Comparison of ENCODE assay signal across 21 mouse cellular contexts in genomic region chr16:54226149-54226548, GRCm38 (mm10).
A peak's percentile ranks its signal among the peaks of the same experiment; 100 is the strongest.
DNase-seq lines count a peak whose midpoint lies in the region; TF ChIP-seq lines count a peak whose summit lies in the region.
"Had no signal": no experiment of that assay in that cellular context is flagged by ENCODE, and none has a peak within 500 bp of the region (broad histone marks: within the 10 kb centered on the region; RNA-seq: fewer than 3 reads in every experiment).

No protein-coding gene starts in this region.

- H3K4me3 ChIP-seq in C2C12 (ENCODE audit: insufficient read depth, poor library complexity, severe bottlenecking) (no peak overlapping the region), myocyte (no peak overlapping the region)
- H3K4me3 ChIP-seq: embryonic facial prominence, embryonic 10.5 days; embryonic facial prominence, embryonic 12.5 days; erythroblast, embryonic 14.5 days; forebrain, embryonic 10.5 days; forebrain, embryonic 12.5 days had no signal

- TF ChIP-seq CTCF in C2C12 (IDR thresholded peaks at IDR 0.05; ENCODE audit: control insufficient read depth, insufficient read depth, insufficient read length), result no peak

- H3K27me3 ChIP-seq in C2C12 (ENCODE audit: control insufficient read depth, insufficient read depth, insufficient read length) (no peaks in the 10 kb centered on the region), myocyte (ENCODE audit: control insufficient read depth, insufficient read depth, insufficient read length) (no peaks in the 10 kb centered on the region)
- H3K27me3 ChIP-seq: CH12.LX; embryonic facial prominence, embryonic 12.5 days; forebrain, embryonic 12.5 days; Patski had no signal

- H3K79me2 ChIP-seq in C2C12 (ENCODE audit: control insufficient read depth, insufficient read depth) (no peaks in the 10 kb centered on the region), myocyte (ENCODE audit: control insufficient read depth, insufficient read depth) (no peaks in the 10 kb centered on the region)

- H3K4me2 ChIP-seq in myocyte (ENCODE audit: low read depth), result no peak overlapping the region
- H3K4me2 ChIP-seq: embryonic facial prominence, embryonic 12.5 days; forebrain, embryonic 12.5 days had no signal

- H3ac ChIP-seq in C2C12 (ENCODE audit: control insufficient read depth, insufficient read length, low read depth), result no peak overlapping the region
- H3ac ChIP-seq in myocyte (ENCODE audit: control insufficient read depth, insufficient read length), result no peak overlapping the region

- no peaks in the 10 kb centered on the region for H3K36me3 ChIP-seq in C2C12 (ENCODE audit: control insufficient read depth, insufficient read depth)
- H3K36me3 ChIP-seq in myocyte (ENCODE audit: control insufficient read depth, insufficient read depth), result no peaks in the 10 kb centered on the region
- H3K36me3 ChIP-seq: embryonic facial prominence, embryonic 10.5 days; embryonic facial prominence, embryonic 12.5 days; forebrain, embryonic 10.5 days; forebrain, embryonic 12.5 days; G1E had no signal

- no peaks in the 10 kb centered on the region for H3K79me3 ChIP-seq in C2C12 (ENCODE audit: low read depth)

- DNase-seq in brain, adult 2 months (ENCODE audit: low read depth, low spot score), result peak; percentile 31
- DNase-seq in kidney, adult 11 months, result no peak
- DNase-seq in thymus, postnatal 10 days (ENCODE audit: low spot score in 2 of 2), result no peak
- DNase-seq: adrenal gland, adult 8-10 months; adrenal gland, postnatal 14 days; adrenal gland, postnatal 36 days; cerebellum, adult 11-12 months; cerebellum, adult 2 months; cerebellum, adult 9-10 months; cerebellum, postnatal 10 days; cerebellum, postnatal 25 days had no signal

- no peak for TF ChIP-seq POLR2A in myocyte (IDR thresholded peaks at IDR 0.05; ENCODE audit: insufficient read length, low read depth)

TF ChIP-seq in C2C12, 6 proteins besides CTCF, POLR2A, EP300 and RAD21:
- TF ChIP-seq USF1 (IDR thresholded peaks at IDR 0.05; ENCODE audit: low read depth) (no peak), MYOD1 (IDR thresholded peaks at IDR 0.05; ENCODE audit: control insufficient read depth, insufficient read length, low read depth) (peak; percentile 74), MAX (IDR thresholded peaks at IDR 0.05) (no peak)

TF ChIP-seq in myocyte, 11 proteins besides CTCF, POLR2A, EP300 and RAD21:
- TF ChIP-seq MYOD1 (IDR thresholded peaks at IDR 0.05; ENCODE audit: control insufficient read depth in 1 of 3, insufficient read length in 2 of 3, low read depth in 2 of 3) (peak in 1 of 3 experiments; percentile 23), CEBPB (IDR thresholded peaks at IDR 0.05; ENCODE audit: insufficient read depth, poor library complexity, severe bottlenecking) (0 out of 2 replicates have a peak, but pooled peaks have one; percentile 12), USF1 (IDR thresholded peaks at IDR 0.05; ENCODE audit: low read depth) (no peak)
